Mouse (Mus musculus) kidney, postnatal 36 days (tissue): ENCODE measurements around the gene Itpkb.
A peak's percentile ranks its signal among the peaks of the same experiment; 100 is the strongest.

Source experiments
- DNase-seq, 2 experiments: peaks; one replicate each; pipeline ENCODE4 v3.0.0; 2021 to 2022; ENCODE audit warnings: mixed read lengths in 2 of 2

Gene Itpkb

DNA sequence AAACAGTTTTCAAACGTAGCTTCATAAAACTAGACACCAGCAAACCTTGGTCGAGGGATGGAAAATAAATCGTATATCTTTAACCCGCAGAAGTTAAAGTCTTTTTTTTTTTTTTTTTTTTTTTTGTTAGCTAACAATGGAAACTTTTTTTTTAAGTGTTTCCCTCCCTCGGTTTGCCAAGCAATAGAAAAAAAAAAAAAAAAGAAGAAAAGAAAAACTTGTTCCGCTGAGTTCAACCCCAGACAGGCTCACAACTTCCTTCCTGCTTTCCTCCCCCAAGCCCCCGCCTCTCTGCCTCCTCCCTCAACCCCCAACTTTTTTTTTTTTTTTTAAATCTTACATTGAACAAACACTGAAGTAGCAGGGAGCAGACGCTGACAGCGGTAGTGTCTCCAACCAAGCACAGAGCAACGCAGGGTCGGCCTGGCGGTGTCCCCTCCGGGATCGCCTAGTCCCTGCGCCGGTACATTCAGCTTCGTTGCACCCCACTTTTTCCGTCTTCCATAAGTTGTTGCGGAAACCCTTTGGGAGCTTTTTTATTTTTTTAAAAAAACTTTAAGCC, at the start of gene Itpkb:
Itpkb (plus strand) TSS at position 341 of the 562 bp plus-strand sequence.
- DNase-seq: peak; percentile 75 to 79

DNA sequence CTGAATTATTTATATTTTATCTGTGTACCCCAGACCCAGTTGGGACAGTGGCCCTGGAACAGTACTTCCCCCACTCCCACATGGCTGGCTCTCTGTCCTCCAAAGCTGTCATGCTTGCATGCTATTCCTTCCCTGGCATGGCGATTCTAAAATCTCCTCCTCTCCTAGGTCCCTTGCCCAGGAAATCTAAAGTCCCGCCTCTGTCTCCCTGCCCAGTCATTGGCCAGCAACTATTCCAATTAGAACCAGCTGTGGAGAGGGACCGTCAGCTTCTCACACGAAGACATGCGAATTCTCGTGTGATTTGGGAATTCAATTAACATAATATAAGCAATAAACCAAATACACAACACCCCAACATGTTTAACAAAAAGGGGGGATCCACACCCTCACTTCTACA, 47.7 kb upstream of the Itpkb start:
- no peak for DNase-seq

DNA sequence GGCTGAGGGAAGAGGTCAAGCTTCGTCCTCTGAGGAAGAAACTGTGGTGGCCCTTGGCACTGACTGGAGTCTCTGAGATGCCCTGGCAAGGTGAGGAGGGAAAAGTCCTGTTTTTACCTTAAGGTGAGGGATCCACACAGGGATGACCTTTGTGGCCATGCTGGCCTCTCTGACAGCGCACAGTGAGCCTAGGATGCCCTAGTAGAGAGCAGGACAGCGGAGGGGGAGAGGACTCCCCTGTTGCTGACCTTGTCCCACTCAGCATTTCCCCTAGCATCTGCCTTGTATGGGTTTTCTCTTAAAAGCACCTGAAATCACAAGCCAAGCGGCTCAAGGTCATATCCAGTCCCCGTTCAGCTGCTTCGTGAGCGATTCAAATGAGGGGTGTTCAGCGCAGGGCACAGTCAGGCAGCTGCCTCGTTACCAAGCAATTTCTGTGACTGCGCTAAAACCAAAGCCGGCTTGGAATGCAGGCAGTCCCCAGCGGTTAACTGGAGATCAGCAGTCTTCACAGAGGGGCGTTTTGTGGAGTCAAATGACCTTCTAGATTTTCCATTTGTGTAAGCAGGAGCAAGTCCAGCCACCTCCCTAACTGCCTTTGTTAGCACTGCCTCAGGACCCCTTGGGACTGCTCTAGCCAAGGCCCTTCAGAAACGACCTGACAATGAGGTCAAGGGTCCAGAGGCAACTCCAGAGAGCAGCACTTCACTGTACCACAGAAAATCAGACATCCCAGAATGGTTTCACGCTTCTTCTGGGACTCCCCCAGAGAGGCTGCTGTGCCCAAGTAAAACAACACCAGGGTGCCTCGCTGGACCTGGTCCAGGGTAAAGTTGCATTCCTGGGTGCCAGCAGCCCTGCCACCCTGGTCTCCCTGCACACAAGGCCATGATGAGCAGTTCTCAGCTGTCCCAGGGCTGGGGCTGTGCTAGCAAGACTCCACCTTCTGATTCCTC, 46.2 kb upstream of the Itpkb start:
- DNase-seq: peak; percentile 66 to 68

DNA sequence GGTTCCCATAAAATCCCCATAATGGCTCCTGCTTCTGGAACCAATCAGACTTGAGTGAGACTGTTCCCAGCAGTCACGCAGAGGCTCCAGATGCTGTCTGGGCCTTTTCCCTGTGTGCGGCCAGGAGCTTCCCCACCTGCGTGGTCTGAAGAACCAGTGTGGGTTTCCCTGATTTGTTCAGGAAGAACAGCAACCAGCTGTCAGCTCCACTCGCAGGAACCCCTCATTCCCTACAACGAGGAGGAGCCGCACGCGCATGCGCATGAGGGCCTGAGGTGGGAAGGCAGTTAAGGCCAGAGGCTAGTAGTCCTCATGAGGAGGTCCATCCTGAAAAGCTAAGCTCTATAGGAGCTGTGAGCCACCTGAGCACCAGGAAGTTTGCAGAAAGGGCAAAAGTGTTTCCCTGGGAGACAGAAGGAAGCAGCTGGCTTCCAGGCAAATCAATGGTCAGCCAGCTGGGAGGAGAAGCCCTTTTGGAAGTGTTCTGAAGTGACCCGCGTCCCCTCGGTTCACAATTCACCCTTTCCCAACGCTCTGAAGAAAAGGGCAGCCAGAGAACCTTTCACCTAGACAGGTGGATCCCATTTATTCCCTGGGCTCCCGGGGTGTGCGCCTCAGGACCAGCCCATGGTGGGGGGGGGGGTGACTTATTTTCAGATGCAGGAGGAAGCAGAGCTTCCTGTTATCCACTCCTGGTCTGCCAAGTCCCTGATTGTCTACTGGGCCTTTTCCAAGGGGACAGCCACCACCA, 44.0 kb upstream of the Itpkb start:
- peak; percentile 48 to 62 for DNase-seq

DNA sequence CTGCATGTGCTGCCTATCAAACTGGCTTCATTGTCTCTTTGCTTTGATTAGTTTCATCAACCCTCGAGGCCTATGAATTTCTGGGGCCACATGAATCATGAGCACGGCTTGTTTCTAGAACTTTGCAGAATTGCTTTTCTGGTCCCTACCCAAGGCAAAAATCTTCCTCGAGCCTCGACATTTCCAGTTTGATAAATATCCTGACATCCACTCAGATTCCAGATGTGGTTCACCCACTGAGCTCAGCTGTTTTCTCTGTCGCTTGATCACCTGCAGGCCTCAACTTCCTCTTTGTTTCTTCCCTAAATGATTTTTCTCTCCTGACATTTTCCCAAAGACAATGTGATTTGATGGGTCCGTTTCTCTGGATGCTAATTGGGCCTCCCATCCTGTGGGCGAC, 42.1 kb upstream of the Itpkb start:
- DNase-seq: no peak

DNA sequence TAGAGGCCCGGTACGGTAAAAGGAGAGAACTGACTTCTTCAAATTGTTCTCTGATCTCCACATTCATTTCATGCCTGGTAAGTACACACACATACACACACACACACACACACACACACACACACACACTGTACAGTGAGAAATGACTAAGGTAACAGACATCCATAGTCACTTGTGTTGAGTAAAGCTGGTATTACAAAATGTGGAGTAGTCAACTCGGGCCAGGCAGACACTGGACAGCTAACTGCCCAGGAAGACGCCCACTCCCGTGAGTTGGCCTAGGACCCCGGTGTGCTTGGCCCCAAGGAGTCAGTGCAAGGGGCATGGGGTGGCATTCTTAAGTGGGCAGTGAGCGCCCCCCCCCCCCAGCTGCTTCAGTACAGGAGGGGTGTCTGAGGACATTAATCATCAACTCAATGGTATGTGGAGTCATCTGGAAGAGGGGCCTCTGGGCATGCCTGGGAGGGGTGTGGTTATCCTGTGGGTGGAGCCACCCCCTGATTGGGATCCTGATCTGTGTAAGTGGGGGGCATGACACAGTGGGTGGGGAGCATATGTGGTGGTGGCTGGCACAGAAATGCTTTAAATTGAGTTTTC, 41.3 kb upstream of the Itpkb start:
- DNase-seq: peak in 1 of 2 experiments; percentile 24

DNA sequence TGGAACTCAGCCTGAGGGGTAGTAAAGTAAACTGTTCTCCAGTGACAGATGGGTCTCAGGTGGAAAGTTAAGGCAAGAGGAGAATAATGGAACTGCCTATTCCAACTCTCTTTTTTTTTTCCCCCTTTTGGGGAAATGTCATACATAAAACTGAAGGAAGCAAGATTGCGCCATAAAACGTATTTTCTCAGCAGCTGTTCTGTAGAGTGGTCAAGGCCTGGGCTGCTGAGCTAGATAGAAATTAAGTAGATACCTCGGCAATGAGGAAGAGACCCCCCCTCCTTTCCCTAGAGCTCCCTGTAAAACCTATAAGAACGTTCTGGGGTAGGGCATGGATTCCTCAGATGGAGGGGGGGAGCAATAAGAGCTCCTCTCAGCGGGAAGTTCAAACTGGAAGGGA, 40.5 kb upstream of the Itpkb start:
- DNase-seq: no peak

DNA sequence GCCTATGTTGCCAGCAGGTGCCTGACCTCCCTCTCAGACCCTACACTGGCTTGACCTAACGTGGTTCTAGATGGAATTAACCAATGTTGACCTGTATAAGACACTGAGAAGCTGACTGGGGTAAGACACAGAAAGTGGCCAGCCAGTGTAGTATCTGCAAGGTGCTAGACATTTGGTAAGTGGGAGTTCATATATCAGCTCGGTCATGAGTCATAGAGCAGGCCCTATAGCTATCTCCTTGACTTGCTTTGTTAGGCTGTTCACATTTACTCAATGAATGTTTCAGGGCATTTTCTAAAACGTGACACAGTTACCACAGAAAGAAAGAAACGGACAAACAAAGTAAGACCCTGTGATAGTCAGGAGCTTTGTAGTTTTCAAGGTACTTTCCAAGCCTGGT, 39.9 kb upstream of the Itpkb start:
- no peak for DNase-seq

DNA sequence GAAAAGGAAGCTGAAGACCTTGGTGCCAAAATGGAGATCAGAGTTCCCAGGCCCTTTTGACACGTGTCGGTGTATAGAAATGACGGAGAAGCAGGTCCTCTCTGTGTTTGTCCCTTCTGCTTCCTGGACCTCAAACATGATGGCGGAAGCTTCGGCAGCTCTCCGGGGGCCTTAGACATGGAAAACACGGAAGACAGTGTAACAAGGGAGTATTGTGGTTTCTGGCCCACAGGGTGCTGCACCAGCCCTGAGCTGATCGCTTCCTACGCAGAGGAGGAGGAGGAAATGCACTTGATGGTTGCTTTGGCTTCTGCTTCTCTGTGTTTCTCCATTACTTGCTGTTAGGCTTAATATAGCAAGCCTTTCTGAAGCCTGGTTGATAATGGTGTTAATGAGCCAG, 34.2 kb upstream of the Itpkb start:
- no peak for DNase-seq

DNA sequence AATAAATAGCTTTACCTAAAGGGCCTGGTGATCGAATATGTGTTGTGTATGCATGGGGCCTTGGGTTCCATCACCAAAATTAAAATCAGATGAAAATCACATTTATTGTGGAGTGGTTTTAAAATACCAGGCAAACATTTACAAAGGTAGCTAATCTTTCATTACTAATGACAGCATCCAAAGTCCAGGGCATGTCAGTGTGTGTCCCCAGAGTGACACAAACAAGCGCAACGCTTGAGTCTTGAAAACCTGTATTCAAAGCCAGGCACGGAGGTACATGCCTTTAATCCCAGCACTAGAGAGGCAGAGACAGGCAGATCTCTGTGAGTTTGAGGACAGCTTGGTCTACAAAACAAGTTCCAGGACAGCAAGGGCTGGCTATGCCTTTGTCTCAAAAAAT, 30.6 kb upstream of the Itpkb start:
- no peak for DNase-seq

DNA sequence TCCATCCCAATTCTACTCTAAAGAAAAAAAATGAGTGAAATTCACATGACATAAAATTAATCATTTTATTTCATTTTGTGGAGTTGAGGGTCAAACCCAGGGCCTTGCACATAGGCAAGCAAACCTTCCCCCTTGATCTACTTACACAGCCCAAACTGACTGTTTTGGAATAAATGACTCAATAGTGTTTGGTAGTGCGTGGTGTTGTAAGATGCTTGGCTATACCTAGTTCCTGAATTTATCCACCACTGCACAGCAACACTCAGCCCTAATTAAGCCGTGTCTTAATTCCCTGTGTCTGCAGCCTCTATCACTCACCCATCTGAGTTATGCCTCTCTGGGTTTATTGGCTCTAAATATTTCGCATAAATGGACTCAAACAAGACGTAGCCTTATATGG, 30.0 kb upstream of the Itpkb start:
- no peak for DNase-seq

DNA sequence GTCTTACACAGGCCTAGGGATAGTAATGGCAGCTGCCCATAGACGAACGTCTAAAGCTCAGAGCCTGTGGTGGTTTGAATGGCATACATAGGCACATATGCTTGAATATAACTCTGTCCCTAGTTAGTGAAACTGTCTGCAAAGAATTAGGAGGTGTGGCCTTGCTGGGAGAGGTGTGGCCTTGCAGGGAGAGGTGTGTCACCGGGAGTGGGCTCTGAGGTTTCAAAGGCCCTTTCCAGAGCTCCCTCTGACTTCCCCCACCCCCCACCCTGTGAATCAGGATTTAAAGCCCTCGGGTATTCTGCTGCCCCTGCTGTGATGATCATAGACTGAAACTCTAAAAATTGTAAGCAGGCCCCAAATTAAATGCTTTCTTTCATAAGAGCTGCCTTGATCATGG, 29.3 kb upstream of the Itpkb start:
- no peak for DNase-seq

DNA sequence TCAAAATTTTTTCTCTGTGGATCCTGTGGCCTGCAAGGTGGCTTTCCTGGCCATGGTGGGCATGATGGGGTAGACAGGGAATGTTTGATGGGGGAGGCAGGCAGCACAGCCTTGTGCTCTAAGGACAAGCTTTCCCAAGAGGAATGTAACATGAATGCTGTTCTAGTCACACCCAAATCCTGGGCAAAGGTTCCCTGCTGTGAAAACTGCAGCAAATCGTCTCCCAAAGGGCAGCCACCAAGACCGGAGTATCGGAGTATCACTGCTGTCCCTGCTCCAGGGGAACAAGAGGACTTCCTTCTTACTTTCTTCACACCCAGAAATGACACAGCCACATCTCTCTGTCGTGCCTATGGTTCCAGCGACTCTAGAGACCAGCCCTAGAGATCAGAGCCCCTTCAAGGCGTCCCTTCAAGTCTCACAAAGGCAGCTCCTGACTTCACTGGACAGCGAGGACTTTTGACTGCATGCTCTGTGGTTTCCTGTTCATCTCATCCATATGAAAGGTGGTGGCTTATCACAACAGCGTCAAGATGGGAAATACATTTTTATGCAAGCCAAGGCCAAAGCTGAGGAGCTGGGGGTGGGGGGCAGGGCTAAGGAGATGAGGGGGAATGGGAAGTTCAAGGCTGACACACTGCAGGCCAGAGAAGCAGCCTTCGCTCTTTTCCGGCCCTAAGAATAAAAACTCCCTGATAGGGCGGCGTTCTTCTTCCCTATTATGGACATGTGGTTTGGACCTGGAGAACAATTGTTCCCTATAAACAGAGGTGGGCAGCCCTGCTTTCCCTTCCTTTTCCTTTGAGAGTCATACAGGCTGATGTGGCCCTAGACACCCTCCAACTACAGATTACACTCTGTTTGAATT, 27.8 kb upstream of the Itpkb start:
- DNase-seq: peak; percentile 30 to 38

DNA sequence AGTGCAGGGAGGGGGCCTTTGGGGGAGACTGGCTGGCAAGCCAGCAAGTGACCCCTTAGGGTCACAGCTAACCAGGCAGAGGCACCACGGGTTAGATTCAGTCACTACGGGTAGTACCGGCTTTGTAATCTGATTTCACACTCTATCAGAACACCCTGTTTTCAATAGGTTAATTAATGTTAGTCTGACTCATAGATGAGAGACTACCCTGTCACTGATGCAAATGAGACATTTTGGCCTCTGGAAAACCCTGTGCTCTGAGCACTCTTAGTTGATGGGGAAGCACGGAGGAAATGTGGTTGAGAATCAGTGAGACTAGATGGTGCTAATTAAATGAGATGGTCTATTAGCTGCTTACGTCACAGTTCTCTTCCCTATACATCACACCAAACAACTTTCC, 26.7 kb upstream of the Itpkb start:
- no peak for DNase-seq

DNA sequence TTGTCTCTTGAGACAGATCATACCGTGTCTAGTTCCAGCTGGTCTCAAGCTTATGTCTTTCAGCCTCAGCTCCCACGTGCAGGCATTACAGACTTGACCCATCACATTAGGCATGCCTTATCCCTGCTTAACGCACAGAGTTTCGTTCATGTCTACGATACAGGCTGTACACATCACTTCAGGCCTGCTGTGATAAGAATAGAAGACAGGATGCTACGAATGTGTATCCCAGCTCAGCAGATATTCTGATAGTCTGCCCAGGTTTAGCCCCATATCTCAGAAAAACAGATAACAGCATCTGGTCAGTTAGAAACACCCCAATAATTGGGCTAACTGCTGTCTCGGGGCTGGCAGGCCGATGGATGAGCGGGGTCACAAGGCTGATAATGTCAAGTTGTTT, 23.4 kb upstream of the Itpkb start:
- no peak for DNase-seq

DNA sequence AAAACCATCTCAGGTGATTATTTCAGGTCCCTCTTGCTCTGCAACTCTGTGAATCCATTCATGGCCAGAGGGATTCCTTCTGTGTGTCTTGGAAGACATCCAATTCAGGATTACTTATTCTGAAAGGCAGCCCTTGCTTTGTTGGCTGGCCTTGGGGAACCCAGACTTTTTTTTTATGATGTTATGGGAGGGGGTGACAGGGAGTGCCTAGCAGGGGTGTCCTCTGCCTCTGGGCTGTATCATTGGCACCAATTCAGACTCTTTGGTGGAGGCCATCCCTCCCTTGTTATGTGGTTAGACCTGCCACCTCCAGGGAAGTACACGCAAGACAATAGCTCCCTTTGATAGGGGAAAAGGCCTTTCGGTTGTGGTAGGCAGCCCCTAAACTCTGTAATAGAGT, 22.6 kb upstream of the Itpkb start:
- no peak for DNase-seq

DNA sequence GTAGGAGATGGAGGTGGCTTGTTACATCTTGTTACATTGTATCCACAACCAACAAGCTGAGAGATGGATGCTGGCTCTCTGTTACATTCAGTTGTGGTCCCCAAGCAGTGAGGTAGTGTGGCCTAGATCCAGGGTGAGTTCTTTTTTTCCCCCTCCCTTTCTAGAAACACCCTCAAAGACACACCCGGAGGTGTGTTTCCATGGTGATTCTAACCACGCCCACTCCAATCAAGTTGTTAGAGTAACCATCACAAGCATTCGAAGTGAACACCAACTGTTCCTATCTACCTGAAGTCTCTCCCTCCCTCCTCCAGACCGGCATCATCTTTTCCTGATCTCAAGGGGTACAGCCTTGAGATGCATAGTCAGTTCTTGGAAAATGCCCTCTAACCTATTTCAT, 21.4 kb upstream of the Itpkb start:
- no peak for DNase-seq

DNA sequence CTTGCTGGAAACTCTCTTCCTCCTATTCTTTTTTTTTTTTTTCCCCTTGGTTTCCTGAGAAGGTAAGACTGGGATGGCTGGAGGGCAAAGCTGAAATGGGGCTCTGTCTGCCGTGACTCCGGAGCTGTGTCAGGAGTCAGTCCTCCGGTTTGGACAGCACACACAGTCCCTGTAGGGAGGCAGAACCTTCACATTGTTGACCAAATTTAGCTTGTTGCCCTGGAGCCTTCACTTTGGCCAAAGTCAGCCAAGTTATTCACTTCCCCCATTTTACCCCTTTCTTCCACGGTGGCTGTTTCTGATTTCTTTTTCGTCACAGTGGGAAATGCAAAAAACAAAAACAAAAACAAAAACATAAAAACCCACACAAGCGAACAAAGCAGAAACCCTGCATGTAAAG, 18.0 kb upstream of the Itpkb start:
- no peak for DNase-seq

DNA sequence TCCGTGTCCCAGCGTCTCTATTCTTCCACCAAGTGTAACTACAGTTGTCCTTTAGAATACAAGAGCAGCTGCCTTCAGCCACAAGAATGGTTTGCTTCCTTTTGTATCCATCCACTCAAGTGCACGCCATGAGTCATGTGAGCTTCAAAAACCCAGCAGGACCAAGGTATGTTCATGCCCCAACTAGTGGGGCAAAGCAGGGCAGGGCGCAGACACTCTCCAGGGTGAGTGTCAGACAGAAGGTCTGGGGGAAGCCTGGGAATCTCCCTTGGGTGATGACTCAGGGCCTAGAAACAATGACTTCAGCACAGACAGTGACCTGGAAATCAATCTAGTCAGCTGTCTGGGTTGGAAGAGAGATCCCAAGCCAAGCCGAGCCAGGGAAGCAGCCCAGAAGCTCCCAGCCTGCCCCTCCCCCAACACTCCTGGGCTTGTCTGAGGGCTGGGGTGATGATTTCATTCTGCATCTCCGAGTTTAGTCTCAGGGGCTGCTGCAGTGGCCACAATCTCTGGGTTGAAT, 17.4 kb upstream of the Itpkb start:
- peak; percentile 53 to 74 for DNase-seq

DNA sequence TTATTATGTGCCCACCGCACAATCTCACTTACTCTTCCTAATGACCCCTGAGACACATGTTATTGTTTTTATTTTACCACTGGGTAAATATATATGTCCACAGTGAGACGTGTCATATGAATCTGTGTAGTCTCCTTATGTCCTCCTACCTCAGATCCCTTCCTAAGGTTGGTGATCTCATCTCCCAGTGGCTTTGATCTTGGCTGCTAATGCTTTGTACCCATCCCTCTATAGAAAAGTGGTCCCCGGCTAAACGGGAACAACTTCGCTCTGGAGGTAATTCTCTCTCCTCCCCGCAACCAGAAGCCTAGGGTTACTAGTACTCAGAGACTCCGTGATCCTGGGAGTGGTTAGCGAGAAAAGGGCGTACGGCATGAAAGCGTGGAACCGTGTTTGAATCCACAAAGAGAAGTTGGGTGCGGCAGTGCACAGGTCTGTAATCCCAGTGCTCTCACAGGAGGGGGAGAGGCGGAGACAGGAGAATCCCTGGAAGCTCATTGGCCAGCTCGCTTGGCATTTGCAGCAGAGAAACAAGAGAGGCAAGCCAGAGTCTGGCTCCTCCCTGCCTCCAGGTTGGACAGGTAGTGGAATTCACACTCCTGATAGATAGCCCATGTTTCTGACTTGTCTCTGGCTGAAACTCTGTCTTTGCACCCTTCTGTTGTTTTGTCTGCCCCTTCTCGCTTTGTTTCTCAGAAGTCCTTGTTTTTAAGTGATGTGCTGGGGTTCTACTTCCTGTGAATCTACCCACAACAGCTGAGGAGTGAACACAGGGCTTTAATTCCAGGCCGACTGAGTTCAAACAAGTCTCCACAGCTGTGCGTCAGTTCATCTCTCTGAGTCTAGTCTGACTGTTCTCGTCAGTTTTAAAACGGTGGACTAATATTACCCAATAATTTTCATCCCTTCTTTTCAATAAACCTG, 16.5 kb upstream of the Itpkb start:
- peak; percentile 74 to 79 for DNase-seq

DNA sequence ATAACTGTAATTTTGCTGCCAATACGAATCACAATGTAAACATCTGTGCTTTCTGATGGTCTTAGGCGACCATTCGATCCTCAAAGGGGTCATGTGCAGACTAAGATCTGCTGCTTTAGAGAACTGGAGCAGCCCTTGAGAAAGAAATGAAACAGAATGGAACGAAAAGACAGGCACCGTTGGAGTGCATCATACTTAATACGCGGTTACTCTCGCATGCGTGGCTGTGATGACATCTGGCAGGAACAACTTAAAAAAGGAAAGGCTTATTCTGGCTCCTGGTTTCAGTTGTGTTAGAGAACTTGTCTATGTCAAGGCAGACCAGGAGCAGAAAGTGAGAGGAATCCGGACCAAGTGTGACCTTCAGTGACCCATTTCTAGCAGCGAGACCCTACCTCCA, 15.6 kb upstream of the Itpkb start:
- DNase-seq: no peak
